Mouse (Mus musculus) MEL (cell line): ENCODE data around the gene Gxylt2.

ENCODE experiments used
- CTCF ChIP-seq, 3 experiments: IDR thresholded peaks in 2 of 3; conservative IDR thresholded peaks in 1 of 3; 2 replicates each; pipeline ENCODE4 v1.5.1; 2011 to 2012; ENCODE audit warnings: low read length in 3 of 3, low read depth in 2 of 3, mild to moderate bottlenecking in 2 of 3, improper control_type of control experiment in 1 of 3, inconsistent platforms in 1 of 3, mixed read lengths in 1 of 3, moderate library complexity in 1 of 3; ENCODE audit not compliant: control insufficient read depth in 1 of 3, insufficient read depth in 1 of 3, poor library complexity in 1 of 3, severe bottlenecking in 1 of 3
- KAT2A ChIP-seq: conservative IDR thresholded peaks from 2 replicates; pipeline ENCODE4 v1.6.1; 2012; ENCODE audit warnings: low read depth, low read length, improper control_type of control experiment, inconsistent platforms
- TCF12 ChIP-seq: IDR thresholded peaks from 2 replicates; pipeline ENCODE4 v1.6.1; 2014; ENCODE audit warnings: low read depth, mild to moderate bottlenecking, inconsistent platforms, low read length, improper control_type of control experiment, moderate library complexity

- TF ChIP-seq CTCF (IDR thresholded peaks at IDR 0.05 in 2 of 3, conservative IDR thresholded peaks at IDR 0.05 in 1 of 3; ENCODE audit: control insufficient read depth in 1 of 3, insufficient read depth in 1 of 3, low read depth in 2 of 3, low read length in 3 of 3, poor library complexity in 1 of 3, severe bottlenecking in 1 of 3) (no peak), KAT2A (no peak), TCF12 (no peak)
Measured at GRCm38 (mm10) chr6:100787726-100788125, 83.2 kb downstream of the Gxylt2 start.
